Mouse (Mus musculus) kidney, embryonic 14.5 days (tissue): Measurements from ENCODE around the gene Slc25a12. TPM values are rescaled to one million over a fixed set of nuclear protein-coding genes. Genes with fewer than 3 reads are reported as not detected.

Source experiments
- polyA plus RNA-seq: library from polyadenylated mRNA; unstranded; fragments of >200 nt; fragmentation: Nextera tagmentation; extraction: Ambion mirVana; gene quantifications from 2 replicates; pipeline ENCODE4 v1.2.1, GENCODE M21; 2014

Gene Slc25a12
- polyA plus RNA-seq, 1 experiment from 2014 or later, result 41.6 TPM

Other genes with a start within 250 kb of the Slc25a12 start
- 0.80 and 0.86 TPM in 2 replicates for gene Cybrd1, start 249.8 kb downstream of the Slc25a12 start, polyA plus RNA-seq
- 76.3 and 96.4 TPM in 2 replicates for gene Dync1i2, start 156.0 kb downstream of the Slc25a12 start, polyA plus RNA-seq
- gene Hat1, start 21.2 kb upstream of the Slc25a12 start, polyA plus RNA-seq, result 149 and 192 TPM in 2 replicates
- 36.8 and 44.9 TPM in 2 replicates for gene Metap1d, start 85.5 kb upstream of the Slc25a12 start, polyA plus RNA-seq
- not detected in 2 replicates for gene Dlx1, start 160.4 kb upstream of the Slc25a12 start, polyA plus RNA-seq
- gene Dlx2, start 179.0 kb upstream of the Slc25a12 start, polyA plus RNA-seq, result not detected in 2 replicates